Mouse (Mus musculus): ENCODE measurements at regions not wholly inside any gene's neighbourhood (a gene's known extent, or its start where the extent isn't known, plus 50 kb on each side); places are given as distances from the start of the nearest gene placed in this dataset.
A peak's percentile ranks its signal among the peaks of the same experiment; 100 is the strongest.

GRCm38 (mm10) chr2:170209121-170209520, 61.2 kb upstream of the Zfp217 start:
- Histone ChIP-seq H3K9me3 (ENCODE audit: control insufficient read depth, low read length) (no peaks in the 10 kb centered on the region), H3K4me1 (ENCODE audit: control insufficient read depth) (peaks cover 28% of the 10 kb centered on the region), H3K4me3 (replicated peaks) (no peak overlapping the region), H3K36me3 (ENCODE audit: control insufficient read depth) (no peaks in the 10 kb centered on the region), H3K27me3 (ENCODE audit: control insufficient read depth) (no peaks in the 10 kb centered on the region)
- no peak for TF ChIP-seq TAL1 (IDR thresholded peaks at IDR 0.05; ENCODE audit: low read length)
- TF ChIP-seq GATA1 (IDR thresholded peaks at IDR 0.05; ENCODE audit: low read length), result no peak

GRCm38 (mm10) chr2:170207878-170208277, 60.0 kb upstream of the Zfp217 start:
- TF ChIP-seq TAL1 (IDR thresholded peaks at IDR 0.05; ENCODE audit: low read length), result no peak
- TF ChIP-seq GATA1 (IDR thresholded peaks at IDR 0.05; ENCODE audit: low read length), result no peak
- H3K4me3 ChIP-seq (replicated peaks), result no peak overlapping the region
- H3K4me1 ChIP-seq (ENCODE audit: control insufficient read depth), result peaks cover 31% of the 10 kb centered on the region
- H3K9me3 ChIP-seq (ENCODE audit: control insufficient read depth, low read length), result no peaks in the 10 kb centered on the region
- H3K27me3 ChIP-seq (ENCODE audit: control insufficient read depth), result no peaks in the 10 kb centered on the region
- no peaks in the 10 kb centered on the region for H3K36me3 ChIP-seq (ENCODE audit: control insufficient read depth)

- Histone ChIP-seq H3K4me3 (replicated peaks) (no peak overlapping the region), H3K9me3 (ENCODE audit: control insufficient read depth, low read length) (no peaks in the 10 kb centered on the region), H3K36me3 (ENCODE audit: control insufficient read depth) (no peaks in the 10 kb centered on the region), H3K27me3 (ENCODE audit: control insufficient read depth) (no peaks in the 10 kb centered on the region), H3K4me1 (ENCODE audit: control insufficient read depth) (peaks cover 31% of the 10 kb centered on the region)
- TF ChIP-seq GATA1 (IDR thresholded peaks at IDR 0.05; ENCODE audit: low read length) (no peak), TAL1 (IDR thresholded peaks at IDR 0.05; ENCODE audit: low read length) (no peak)
Observed at GRCm38 (mm10) chr2:170207395-170207794, 59.5 kb upstream of the Zfp217 start.

GRCm38 (mm10) chr2:170206870-170207269, 59.0 kb upstream of the Zfp217 start:
- peaks cover 35% of the 10 kb centered on the region for H3K4me1 ChIP-seq (ENCODE audit: control insufficient read depth)
- no peaks in the 10 kb centered on the region for H3K9me3 ChIP-seq (ENCODE audit: control insufficient read depth, low read length)
- TF ChIP-seq TAL1 (IDR thresholded peaks at IDR 0.05; ENCODE audit: low read length) (no peak), GATA1 (IDR thresholded peaks at IDR 0.05; ENCODE audit: low read length) (no peak)
- no peak overlapping the region for H3K4me3 ChIP-seq (replicated peaks)
- no peaks in the 10 kb centered on the region for H3K27me3 ChIP-seq (ENCODE audit: control insufficient read depth)
- no peaks in the 10 kb centered on the region for H3K36me3 ChIP-seq (ENCODE audit: control insufficient read depth)

- Histone ChIP-seq H3K27me3 (ENCODE audit: control insufficient read depth) (no peaks in the 10 kb centered on the region), H3K36me3 (ENCODE audit: control insufficient read depth) (no peaks in the 10 kb centered on the region), H3K9me3 (ENCODE audit: control insufficient read depth, low read length) (no peaks in the 10 kb centered on the region), H3K4me1 (ENCODE audit: control insufficient read depth) (peaks cover 40% of the 10 kb centered on the region), H3K4me3 (replicated peaks) (peak overlapping the region; percentile 65)
- TF ChIP-seq GATA1 (IDR thresholded peaks at IDR 0.05; ENCODE audit: low read length) (no peak), TAL1 (IDR thresholded peaks at IDR 0.05; ENCODE audit: low read length) (no peak)
Observed at GRCm38 (mm10) chr2:170206442-170206754, 58.5 kb upstream of the Zfp217 start.

- Histone ChIP-seq H3K36me3 (ENCODE audit: control insufficient read depth) (no peaks in the 10 kb centered on the region), H3K4me3 (replicated peaks) (peak overlapping the region; percentile 65), H3K27me3 (ENCODE audit: control insufficient read depth) (no peaks in the 10 kb centered on the region), H3K4me1 (ENCODE audit: control insufficient read depth) (peaks cover 43% of the 10 kb centered on the region), H3K9me3 (ENCODE audit: control insufficient read depth, low read length) (no peaks in the 10 kb centered on the region)
- TF ChIP-seq TAL1 (IDR thresholded peaks at IDR 0.05; ENCODE audit: low read length), result no peak
- TF ChIP-seq GATA1 (IDR thresholded peaks at IDR 0.05; ENCODE audit: low read length), result no peak
Observed at GRCm38 (mm10) chr2:170205591-170206441, 57.9 kb upstream of the Zfp217 start.

- TF ChIP-seq GATA1 (IDR thresholded peaks at IDR 0.05; ENCODE audit: low read length) (no peak), TAL1 (IDR thresholded peaks at IDR 0.05; ENCODE audit: low read length) (no peak)
- Histone ChIP-seq H3K27me3 (ENCODE audit: control insufficient read depth) (no peaks in the 10 kb centered on the region), H3K9me3 (ENCODE audit: control insufficient read depth, low read length) (no peaks in the 10 kb centered on the region), H3K36me3 (ENCODE audit: control insufficient read depth) (no peaks in the 10 kb centered on the region), H3K4me3 (replicated peaks) (peak overlapping the region; percentile 65), H3K4me1 (ENCODE audit: control insufficient read depth) (peaks cover 43% of the 10 kb centered on the region)
Observed at GRCm38 (mm10) chr2:170204768-170205514, 57.0 kb upstream of the Zfp217 start.

GRCm38 (mm10) chr2:170203496-170203895, 55.6 kb upstream of the Zfp217 start:
- Histone ChIP-seq H3K27me3 (ENCODE audit: control insufficient read depth) (no peaks in the 10 kb centered on the region), H3K36me3 (ENCODE audit: control insufficient read depth) (no peaks in the 10 kb centered on the region), H3K4me1 (ENCODE audit: control insufficient read depth) (peaks cover 43% of the 10 kb centered on the region), H3K9me3 (ENCODE audit: control insufficient read depth, low read length) (no peaks in the 10 kb centered on the region), H3K4me3 (replicated peaks) (no peak overlapping the region)
- TF ChIP-seq GATA1 (IDR thresholded peaks at IDR 0.05; ENCODE audit: low read length), result no peak

- Histone ChIP-seq H3K27me3 (ENCODE audit: control insufficient read depth) (no peaks in the 10 kb centered on the region), H3K9me3 (ENCODE audit: control insufficient read depth, low read length) (no peaks in the 10 kb centered on the region), H3K4me1 (ENCODE audit: control insufficient read depth) (peaks cover 39% of the 10 kb centered on the region), H3K4me3 (replicated peaks) (peak overlapping the region; percentile 50), H3K36me3 (ENCODE audit: control insufficient read depth) (no peaks in the 10 kb centered on the region)
- TF ChIP-seq TAL1 (IDR thresholded peaks at IDR 0.05; ENCODE audit: low read length), result no peak
Observed at GRCm38 (mm10) chr2:170201816-170202371, 54.0 kb upstream of the Zfp217 start.
